Mouse (Mus musculus) hindbrain, embryonic 11.5 days (tissue): ENCODE data around the gene Pcna. TPM values are rescaled to one million over a fixed set of nuclear protein-coding genes. Genes with fewer than 3 reads are reported as not detected.

ENCODE experiments used
- ATAC-seq: fragments of 200-750 bp; cut with Nextera tagmentation; 2 replicates; pipeline ENCODE4 v1.8.0; 2017; ENCODE audit warnings: mild to moderate bottlenecking, moderate TSS enrichment, moderate library complexity; ENCODE audit not compliant: low FRiP score
- DNase-seq: peaks from one replicate; pipeline ENCODE4 v3.0.0-alpha.2; 2015; ENCODE audit warnings: low spot score
- H3K27ac ChIP-seq: fragments of 300-500 bp; sonication (generic); 2 replicates; pipeline ENCODE4 v1.5.1; 2014; ENCODE audit warnings: mild to moderate bottlenecking, low read depth, low read length
- H3K27me3 ChIP-seq: fragments of 300-500 bp; sonication (generic); 2 replicates; pipeline ENCODE4 v1.6.1; 2014; ENCODE audit warnings: mild to moderate bottlenecking, low read length, moderate library complexity, mixed read lengths; ENCODE audit not compliant: control insufficient read depth, insufficient read depth
- H3K36me3 ChIP-seq: fragments of 300-500 bp; sonication (generic); 2 replicates; pipeline ENCODE4 v1.6.1; 2014; ENCODE audit warnings: mild to moderate bottlenecking, low read length, moderate library complexity, mixed read lengths; ENCODE audit not compliant: control insufficient read depth, insufficient read depth
- H3K4me1 ChIP-seq: fragments of 300-500 bp; sonication (generic); replicated peaks from 2 replicates; pipeline ENCODE4 v1.6.1; 2014; ENCODE audit warnings: low read length, mixed read lengths; ENCODE audit not compliant: control insufficient read depth, insufficient read depth
- H3K4me2 ChIP-seq: fragments of 300-500 bp; sonication (generic); replicated peaks from 2 replicates; pipeline ENCODE4 v1.6.1; 2014; ENCODE audit warnings: mild to moderate bottlenecking, low read depth, low read length
- H3K4me3 ChIP-seq: fragments of 300-500 bp; sonication (generic); 2 replicates; pipeline ENCODE4 v1.5.1; 2014; ENCODE audit warnings: low read depth, low read length
- H3K9ac ChIP-seq: fragments of 300-500 bp; sonication (generic); 2 replicates; pipeline ENCODE4 v1.6.1; 2014; ENCODE audit warnings: low read depth, low read length
- H3K9me3 ChIP-seq: fragments of 300-500 bp; sonication (generic); 2 replicates; pipeline ENCODE4 v1.6.1; 2016; ENCODE audit warnings: low read length; ENCODE audit not compliant: control insufficient read depth
- WGBS: fragments of 180-500 bp; shearing (Covaris S2); extraction: QIAGEN DNeasy Blood & Tissue Kit; methylation state at CpG from one replicate; pipeline ENCODE4 v1.1.7; 2014; 5-methylcytosine and 5-hydroxymethylcytosine counted together
- polyA plus RNA-seq: library from polyadenylated mRNA; unstranded; fragments of >200 nt; fragmentation: Nextera tagmentation; extraction: Ambion mirVana; gene quantifications from 2 replicates; pipeline ENCODE4 v1.2.1, GENCODE M21; 2014

Pcna gene
- polyA plus RNA-seq, 1 experiment from 2014 or later = 314 TPM

GRCm38 (mm10) chr2:132205549-132205948, 47.6 kb downstream of the Pcna start:
- Histone ChIP-seq H3K9me3 (no peaks in the 10 kb centered on the region), H3K27me3 (no peaks in the 10 kb centered on the region), H3K36me3 (no peaks in the 10 kb centered on the region), H3K4me2 (no peak overlapping the region), H3K9ac (no peak overlapping the region), H3K4me1 (no peaks in the 10 kb centered on the region), H3K4me3 (no peak overlapping the region), H3K27ac (no peak overlapping the region)
- DNase-seq = no peak
- no peak for ATAC-seq
- WGBS = 80% methylated on average over 4 of the region's 4 CpGs

DNA sequence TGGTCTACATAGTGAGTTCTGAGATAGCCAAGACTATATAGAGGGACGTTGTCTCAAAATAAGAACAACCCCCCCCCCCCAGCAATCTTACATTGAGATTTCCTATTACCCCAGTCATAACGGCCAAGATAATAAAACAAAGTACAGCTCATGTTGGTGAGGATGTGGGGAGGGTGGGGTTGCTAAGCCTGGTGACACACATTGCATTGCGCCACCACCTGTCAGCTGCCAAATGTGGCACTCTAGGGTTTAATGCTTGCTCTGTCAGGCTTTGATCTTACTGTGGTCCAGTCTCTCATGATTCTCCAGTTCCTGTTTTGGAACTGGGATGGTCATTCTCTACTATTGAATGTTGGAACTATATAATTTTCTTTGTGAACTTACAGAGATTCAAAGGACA, 49.3 kb downstream of the Pcna start:
- Histone ChIP-seq H3K27me3 (no peaks in the 10 kb centered on the region), H3K4me1 (no peaks in the 10 kb centered on the region), H3K9ac (no peak overlapping the region), H3K4me3 (no peak overlapping the region), H3K27ac (no peak overlapping the region), H3K36me3 (no peaks in the 10 kb centered on the region), H3K4me2 (no peak overlapping the region), H3K9me3 (no peaks in the 10 kb centered on the region)
- WGBS = 83% methylated on average over 3 of the region's 3 CpGs
- DNase-seq (no peak), ATAC-seq (no peak)

- no peaks in the 10 kb centered on the region for H3K27me3 ChIP-seq
- no peak overlapping the region for H3K27ac ChIP-seq
- no peak overlapping the region for H3K4me2 ChIP-seq
- H3K9me3 ChIP-seq = no peaks in the 10 kb centered on the region
- 79% methylated on average over 3 of the region's 3 CpGs for WGBS
- DNase-seq (no peak), ATAC-seq (no peak)
- no peak overlapping the region for H3K4me3 ChIP-seq
- H3K9ac ChIP-seq = no peak overlapping the region
- no peaks in the 10 kb centered on the region for H3K4me1 ChIP-seq
- H3K36me3 ChIP-seq = no peaks in the 10 kb centered on the region
These were observed 49.9 kb downstream of the Pcna start for GRCm38 (mm10) chr2:132203186-132203585.

Other genes with a start within 250 kb of the Pcna start
- gene Rassf2, start 223.1 kb downstream of the Pcna start, polyA plus RNA-seq = 27.2 and 27.3 TPM in 2 replicates
- 11.4 and 14.6 TPM in 2 replicates for gene Slc23a2, start 108.2 kb downstream of the Pcna start, polyA plus RNA-seq
- gene Tmem230, start 5.5 kb downstream of the Pcna start, polyA plus RNA-seq = 58.1 and 66.1 TPM in 2 replicates
- 33.5 and 34.5 TPM in 2 replicates for gene Cds2, start 9.8 kb upstream of the Pcna start, polyA plus RNA-seq
- gene Prokr2, start 132.1 kb upstream of the Pcna start, polyA plus RNA-seq = 0.45 and 0.82 TPM in 2 replicates